Mouse (Mus musculus) liver (tissue): ENCODE measurements around the gene Fbxl13.
"Not testable (repeated sequence)": the region's sequence is repeated elsewhere in the genome, so short reads cannot be mapped to it uniquely, and the experiment has no call there.

Source experiments
- DNase-seq: peaks from one replicate; pipeline ENCODE4 v3.0.0-alpha.2; 2020; ENCODE audit warnings: mixed read lengths

The Fbxl13 gene

DNA sequence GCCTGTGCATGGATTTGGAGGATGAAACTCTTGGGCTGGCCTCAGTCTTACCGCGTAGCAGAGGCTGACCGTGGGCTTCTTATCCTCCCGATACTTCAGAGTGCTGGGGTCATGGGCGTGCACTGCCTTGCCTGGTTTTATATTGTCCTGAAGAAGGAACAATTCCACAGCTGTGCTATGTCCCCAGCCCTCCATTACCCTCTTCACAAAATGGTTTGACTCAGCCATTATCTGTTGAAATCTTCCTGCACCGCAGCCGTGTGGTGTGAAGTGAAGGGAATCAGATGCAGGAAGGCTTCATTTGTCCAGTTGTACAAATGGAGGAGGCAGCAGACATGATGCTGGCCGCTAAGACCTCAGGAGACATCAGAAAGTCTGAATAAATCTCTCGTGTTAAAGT is 11.5 kb upstream of the Fbxl13 start:
- no peak for DNase-seq

- no peak for DNase-seq
Observed at GRCm38 (mm10) chr5:21651885-21652612, 6.6 kb upstream of the Fbxl13 start.

GRCm38 (mm10) chr5:21650736-21651135 is 5.3 kb upstream of the Fbxl13 start:
- no peak for DNase-seq

- DNase-seq = no peak
Observed at GRCm38 (mm10) chr5:21646133-21646491, 678 bp upstream of the Fbxl13 start.

DNA sequence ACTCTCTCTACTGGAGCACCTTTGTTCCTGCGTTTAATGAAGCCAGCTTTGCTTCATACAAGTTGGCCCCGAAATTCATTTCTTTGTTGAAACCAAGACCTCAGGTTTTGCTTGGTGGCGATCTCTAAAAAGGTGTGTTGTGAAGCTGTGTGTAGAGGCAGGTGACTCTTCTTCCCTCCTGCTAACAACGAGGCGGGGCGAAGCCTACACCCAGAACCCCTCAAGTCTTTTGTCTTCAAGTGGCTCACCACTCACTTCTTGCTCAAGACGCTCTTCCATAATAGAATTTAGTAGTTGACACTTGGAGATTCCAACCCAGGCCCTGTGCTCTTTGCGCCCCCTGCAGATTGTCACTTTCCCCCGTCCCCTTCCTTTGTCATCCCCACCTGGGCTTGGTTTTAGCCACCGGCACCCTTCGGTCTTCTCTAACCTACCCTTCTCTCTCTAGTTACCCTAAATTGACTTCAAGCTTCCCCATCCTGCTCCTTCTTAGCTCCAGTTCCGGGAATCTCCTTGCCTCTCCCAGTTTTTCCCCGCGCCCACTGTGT is 469 bp downstream of the Fbxl13 start:
- DNase-seq = no peak

- no peak for DNase-seq
Observed at GRCm38 (mm10) chr5:21643606-21644005, 1.8 kb downstream of the Fbxl13 start.

DNA sequence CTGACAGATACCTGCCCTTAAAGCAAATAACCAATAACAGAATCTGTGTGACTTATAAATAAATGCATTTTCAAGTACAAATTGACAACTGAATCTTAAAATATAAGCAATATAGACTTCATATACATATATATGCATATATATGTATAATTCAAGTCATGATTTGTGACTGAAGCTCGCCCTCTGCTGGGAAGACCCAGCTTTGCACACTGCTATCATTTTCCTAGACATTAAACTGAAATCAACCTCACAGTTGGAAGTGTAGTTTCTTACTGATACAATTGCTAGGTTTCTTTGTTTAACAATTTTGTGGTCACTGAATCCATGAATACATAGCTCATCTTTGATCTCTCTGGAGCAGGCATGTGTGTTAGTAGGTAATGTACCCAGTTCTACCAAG is 4.5 kb downstream of the Fbxl13 start:
- DNase-seq = peak; percentile 47

DNA sequence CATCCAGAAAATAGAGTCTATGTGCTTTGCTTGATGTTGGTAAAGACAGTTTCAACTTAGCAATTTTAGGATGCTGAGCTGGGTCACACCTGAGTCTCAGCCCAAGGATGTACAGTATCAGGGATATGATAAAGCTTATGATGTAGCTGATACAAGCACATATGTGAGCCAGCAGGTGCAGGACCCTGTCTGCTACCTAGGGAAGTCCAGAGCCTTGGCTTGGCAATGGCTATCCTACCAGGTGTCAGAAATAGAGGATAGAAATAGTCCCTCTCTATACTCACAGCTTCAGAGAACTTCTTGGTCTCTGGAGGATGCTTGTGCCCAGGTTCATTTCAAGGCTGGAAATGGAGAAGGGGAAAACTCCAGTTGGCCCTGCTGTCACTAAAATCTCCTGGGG is 19.5 kb downstream of the Fbxl13 start:
- DNase-seq = no peak

DNA sequence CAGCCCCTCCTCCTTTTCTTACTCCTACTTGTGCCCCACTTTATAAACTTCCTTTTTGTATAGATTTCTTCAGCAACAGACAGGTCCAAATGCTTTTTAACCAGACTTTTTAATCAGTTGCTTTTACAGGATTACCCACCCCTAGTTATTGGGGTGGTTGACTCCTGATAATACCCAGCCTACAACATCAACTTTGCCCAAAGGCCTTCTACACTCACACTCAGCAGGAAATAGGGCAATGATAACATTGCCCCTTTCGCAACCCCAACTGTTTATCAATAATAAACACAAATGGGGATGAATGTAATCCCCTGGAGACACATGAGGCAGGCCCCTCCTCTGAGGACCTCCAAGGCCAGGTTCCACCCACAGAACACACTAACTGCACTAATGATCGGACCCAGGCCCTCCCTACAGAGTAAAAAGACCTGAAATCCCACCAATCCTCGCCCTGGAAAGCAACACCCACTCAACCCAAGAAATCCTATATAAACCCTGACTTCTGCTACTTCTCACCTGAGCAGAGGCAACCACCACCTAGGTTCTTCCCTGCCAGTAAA is 28.9 kb downstream of the Fbxl13 start:
- DNase-seq = no peak

- DNase-seq = not testable (repeated sequence)
Observed at GRCm38 (mm10) chr5:21614299-21614698, 31.1 kb downstream of the Fbxl13 start.

DNA sequence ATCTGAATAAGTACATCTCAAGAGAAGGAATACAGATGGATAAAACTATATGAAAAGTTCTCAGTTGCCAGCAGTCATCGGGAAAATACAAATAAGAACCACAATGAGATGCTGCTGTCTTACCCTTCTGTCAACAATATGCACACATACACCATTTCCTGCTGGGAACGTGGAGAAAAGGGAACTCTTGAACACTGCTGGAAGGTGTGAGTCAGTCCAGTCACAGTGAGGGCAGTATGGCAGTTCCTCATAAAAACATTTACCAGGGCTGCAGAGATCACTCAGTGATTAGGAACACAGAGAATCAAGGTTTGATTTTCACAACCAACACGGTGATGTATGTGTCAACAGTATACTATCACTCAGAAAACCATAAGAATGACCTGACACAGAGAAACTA is 34.4 kb downstream of the Fbxl13 start:
- DNase-seq = no peak

- no peak for DNase-seq
Observed at GRCm38 (mm10) chr5:21608311-21609304, 36.8 kb downstream of the Fbxl13 start.

DNA sequence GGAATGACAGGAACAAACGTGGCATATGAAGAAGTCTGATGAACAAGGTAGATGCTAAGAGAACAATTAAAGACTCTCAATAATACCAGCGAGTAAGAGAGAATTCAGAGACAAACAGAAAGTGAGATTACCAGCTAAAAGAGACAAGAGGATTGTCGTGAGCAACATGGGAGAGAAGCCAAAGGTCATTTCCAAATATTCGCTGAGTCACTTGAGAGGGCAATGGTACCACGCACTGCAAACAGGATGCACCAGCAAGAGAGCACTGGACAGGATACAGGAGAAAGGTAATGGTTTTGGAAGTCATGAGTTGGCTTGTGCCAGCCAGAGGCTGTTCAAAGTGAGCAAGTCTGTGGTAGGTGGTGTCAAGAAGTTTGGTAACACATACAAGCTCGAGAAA is 39.5 kb downstream of the Fbxl13 start:
- DNase-seq = no peak

DNA sequence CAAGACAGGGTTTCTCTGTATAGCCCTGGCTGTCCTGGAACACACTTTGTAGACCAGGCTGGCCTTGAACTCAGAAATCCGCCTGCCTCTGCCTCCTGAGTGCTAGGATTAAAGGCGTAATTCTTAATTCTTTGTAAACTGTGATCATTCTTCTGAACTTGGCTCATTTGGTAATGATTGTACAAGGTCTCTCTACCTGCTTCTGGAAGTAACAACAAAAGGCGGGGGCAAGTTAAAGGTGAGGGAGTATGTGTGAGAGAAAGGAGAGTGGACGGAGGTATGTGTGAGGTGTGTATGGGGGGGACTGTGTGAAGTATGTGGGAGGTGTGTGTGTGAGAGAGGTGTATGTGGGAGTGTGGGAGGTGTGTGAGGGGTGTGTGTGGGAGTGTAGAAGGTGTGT is 45.5 kb downstream of the Fbxl13 start:
- no peak for DNase-seq

DNA sequence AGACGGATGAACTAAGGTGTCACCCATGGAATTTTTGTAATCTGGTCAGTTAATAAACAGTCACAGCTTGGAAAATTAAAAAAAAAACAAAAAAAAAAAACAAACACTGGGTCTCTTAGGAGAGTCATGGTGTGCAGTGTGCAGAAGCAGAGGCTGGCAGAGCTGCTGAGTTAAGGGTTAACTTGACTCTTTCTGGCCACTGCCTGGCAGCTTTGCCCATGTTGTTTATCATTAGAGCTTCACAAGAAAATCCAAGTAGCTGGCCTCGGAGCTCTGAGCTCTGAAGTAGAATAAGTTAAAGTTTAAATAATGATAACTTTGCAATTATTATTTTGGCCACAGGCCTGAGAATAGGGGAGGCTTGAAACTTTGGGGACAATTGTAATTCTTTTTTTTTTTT is 45.9 kb downstream of the Fbxl13 start:
- DNase-seq = not testable (repeated sequence)

DNA sequence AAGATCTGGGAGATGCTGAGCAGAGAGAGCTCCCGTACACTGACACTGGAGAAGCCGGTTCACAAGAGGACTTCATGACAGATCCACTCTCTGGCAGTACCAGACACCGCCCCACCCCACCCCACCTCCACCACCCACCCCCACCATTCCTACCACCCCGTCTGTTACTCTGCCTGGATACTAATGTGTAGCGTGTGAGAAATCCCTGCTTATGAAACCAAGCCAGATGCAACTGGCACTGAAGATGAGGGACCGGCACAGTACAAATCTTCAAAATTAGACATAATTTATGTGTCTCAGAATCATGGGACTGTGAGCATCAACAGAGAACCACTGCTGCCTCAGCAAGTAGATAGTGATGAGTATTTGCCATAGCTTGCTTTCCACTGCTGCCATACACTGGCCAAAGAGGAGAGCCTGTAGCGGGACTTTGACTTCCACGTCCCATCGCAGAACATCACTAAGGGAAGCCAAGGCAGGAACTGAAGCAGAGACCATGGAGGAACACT is 52.2 kb downstream of the Fbxl13 start:
- no peak for DNase-seq

- no peak for DNase-seq
Observed at GRCm38 (mm10) chr5:21592106-21592505, 53.3 kb downstream of the Fbxl13 start.

DNA sequence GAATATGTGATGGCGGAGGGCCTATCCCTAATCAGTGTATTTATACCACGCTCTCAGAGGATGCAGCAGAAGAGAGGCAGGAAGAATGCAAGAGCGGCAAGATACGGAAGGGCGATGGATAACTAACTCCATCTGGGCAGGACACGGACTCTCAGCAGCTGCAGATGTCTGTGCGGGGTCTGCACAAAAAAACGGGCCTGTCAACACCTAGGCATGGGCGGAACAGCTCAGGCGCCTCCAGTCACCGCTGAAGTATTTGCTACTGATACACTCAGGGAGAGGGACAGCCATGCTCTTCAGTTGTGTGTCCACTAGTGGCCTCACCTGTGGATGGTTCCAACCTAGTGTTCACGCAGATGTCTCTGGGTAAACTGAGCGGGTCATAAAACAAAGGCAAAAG is 57.2 kb downstream of the Fbxl13 start:
- DNase-seq = no peak

DNA sequence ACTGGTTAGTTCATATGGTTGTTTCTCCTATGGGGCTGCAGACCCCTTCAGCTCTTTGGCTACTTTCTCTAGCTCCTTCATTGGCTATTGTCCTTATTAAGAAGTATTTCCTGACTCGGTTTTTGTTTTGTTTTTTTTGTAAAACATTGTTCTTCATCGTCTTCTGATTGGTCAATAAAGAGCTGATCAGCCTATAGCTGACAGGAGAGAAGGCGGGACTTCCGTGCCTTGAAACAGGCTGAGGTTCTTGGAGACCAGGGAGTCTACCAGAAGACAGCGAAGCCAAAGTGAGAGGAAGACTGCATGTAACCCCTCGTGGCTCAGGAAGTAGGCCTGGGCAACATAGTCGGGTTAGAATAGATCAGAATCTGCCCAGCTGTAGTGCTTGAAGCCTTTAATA is 57.8 kb downstream of the Fbxl13 start:
- no peak for DNase-seq

GRCm38 (mm10) chr5:21586763-21587162 is 58.7 kb downstream of the Fbxl13 start:
- peak; percentile 44 for DNase-seq

- DNase-seq = no peak
Observed at GRCm38 (mm10) chr5:21578136-21578535, 67.3 kb downstream of the Fbxl13 start.

DNA sequence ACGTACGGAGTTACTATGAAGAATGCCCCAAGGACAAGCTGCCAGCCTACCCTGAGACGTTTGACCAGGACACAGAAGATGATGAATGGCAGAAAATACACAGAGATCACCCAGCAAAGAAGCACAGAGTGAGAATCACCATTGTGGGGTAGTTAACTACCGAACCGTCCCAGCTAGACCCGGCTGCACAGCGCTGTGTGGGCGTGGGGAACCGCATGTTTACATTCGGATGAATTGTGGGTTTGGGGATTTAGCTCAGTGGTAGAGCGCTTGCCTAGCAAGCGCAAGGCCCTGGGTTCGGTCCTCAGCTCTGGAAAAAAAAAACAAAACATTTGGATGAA is 70.3 kb downstream of the Fbxl13 start:
- no peak for DNase-seq
